Mouse (Mus musculus) cerebellum, adult 8-10 months (tissue): ENCODE results near the gene Nwd2.

Source experiments
- DNase-seq: peaks from one replicate; pipeline ENCODE4 v3.0.0; 2022

The Nwd2 gene

DNA sequence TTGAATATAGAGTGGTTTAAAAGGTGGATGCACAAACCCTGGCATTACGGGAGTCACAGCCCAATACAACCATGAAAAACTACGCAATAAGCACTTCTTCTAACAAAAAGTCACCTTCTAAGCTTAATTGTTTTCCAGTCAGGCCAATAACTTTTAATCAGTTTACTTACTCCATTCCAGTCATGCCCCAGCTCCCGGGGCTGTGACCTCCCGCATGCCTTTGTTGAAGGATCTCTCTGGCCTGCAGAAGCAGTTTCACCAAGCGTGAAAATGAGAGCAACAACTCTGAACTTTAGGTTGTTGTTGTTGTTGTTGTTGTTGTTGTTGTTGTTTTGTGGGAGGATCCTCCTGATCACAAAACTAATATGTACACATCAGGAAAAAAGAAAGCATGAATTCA, 185.1 kb downstream of the Nwd2 start:
- no peak for DNase-seq

DNA sequence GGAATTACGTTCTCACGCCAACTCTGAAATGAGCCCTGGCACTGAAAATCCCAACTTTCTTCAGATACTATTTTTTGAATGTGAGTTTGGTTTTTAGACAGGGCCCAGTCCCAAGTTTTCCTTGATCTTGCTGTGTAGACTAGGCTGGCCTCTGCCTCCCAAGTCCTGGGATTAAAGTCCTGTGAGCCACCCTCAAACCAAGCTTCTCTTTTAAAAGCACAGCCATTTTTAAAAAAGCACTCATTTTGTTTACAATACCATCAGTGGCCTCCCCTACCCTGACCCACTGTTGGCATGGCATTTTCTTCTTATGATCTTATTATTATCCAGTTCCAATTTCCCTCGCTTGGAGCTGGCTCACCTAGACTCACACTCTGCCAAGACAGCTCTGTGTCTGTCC, 185.5 kb downstream of the Nwd2 start:
- DNase-seq: no peak

DNA sequence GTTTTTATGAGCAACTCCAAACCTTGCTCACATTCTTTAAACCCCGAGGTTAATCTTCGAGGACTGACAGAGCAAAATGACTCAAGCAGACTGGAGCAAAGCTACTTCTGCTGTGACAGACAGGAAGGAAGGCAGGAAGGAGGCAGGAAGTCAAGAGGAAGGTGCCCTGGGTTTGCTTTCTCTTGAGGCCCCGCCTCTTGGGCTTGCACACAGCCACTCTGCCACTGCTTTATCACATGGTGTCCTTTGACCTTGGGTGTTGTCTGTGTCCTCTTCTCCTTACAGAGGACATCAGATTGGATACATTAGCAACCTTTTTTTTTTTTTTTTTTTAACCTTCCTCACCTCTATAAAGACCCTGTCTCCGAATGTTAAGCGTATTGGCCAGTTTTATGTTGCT, 188.2 kb downstream of the Nwd2 start:
- DNase-seq: no peak

DNA sequence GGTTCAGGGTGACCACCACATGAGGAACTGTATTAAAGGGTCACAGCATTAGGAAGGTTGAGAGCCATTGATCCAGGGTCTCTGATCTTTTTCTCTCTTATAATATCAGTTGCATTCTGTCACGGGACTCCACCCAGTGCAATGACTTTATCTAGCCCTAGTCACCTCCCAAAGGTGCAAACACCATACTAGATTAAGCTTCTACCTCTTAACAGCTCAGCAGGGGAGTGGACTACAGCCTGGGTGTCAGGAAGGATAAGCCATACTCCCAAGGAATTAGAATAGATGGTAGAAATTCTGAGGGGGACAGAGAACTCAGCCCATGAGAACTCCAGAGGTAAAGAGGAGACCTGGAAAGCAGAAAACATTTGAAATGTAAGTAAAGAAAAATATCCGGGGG, 188.9 kb downstream of the Nwd2 start:
- DNase-seq: no peak

DNA sequence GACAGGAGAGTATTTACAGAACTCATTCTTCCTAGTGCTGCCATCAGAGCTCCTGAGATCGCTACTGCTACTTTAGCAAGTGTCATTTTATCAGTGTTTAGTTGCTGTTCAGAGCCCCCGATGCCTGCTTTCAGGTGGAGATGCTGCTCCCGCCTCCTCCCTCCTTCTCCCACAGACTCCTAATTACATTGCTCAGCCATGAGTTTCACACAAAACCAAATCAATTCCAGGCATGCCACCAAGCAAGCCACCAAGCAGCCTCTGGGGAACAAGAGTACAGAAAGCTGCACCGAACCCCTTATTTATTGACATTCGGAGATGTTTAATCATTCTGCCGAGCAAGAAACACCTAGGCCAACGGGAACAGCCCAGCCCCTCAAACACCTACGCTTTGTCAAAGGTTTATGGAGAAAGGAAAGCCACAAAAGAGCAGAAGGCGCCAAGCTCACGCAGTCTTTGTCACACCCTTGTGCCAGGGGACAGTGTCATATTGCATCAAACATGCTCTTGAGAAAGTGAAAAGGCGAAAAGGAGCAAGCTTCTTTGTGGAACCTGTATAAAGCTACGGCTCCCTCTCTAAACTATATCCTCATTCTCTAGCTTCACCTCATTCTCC, 191.0 kb downstream of the Nwd2 start:
- DNase-seq: no peak

DNA sequence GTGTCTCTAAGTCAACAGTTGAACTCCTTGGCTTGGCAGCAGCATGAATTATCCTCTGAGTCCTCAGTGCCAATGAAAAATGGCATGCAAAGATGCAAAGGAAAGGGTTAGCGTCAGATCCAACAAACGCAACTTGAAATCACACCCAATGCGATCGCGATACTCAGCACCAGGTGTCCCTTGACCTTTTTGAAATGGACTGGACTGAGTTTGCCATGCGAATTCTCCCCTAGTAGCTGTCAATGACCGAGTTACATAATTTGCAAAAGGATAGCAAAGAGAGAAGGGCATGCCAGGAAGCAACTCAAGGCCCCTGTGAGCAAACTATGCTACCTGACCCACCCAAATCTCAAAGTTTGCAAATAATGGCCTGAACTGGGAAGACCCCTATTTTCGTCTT, 198.2 kb downstream of the Nwd2 start:
- no peak for DNase-seq

DNA sequence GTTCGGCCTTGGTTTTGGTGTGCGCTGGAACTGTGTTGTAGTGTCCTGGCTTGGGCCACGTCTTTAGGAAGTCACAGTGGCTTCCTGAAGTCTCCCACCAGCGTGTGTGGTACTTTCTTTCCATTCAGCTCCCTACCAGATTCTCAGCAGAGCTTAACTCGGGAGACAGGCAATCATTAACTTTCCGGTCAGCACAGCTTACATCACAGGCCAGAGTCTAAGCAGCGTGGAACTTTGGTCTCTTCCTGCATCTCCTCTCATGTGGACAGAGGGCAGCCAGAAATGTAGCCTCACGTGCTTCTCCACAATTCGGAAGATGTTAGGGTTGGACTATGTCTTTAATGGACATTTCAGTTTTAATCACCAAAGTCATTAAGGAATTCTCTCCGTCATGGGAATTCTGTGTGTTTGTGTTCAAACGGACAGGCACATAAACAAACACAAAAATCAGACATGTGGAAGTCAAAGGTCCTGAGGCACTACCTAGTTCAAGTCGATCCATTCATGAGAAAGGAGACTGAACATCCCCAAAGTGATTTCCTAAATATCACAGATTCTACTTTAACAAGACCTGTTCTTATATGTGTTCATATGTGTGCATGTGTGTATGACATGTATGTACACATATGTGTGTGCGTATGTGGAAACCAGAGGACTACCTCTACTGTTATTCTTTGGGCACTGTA, 198.8 kb downstream of the Nwd2 start:
- DNase-seq: no peak

DNA sequence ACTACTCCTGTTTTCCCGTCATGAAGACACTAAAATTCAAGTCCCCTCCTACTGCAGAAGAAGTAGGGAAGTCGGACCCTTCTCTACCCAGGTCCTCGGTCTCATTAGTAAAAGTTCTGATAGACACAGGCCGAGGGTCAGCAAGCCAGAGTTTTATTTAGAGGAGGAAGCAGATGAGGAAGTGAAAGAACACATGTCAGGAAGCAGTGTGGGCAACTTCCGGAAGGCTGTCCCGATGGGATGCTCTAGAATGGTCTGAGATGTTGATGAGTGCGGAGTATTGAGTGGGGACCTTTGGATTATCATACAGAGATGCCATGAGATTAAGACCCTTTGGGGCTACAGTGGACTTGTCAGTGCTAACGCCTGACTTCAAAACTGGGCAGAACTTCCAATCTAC, 210.0 kb downstream of the Nwd2 start:
- no peak for DNase-seq
